Mouse (Mus musculus) liver, adult 2 months (tissue): ENCODE measurements around the gene Rnf141.

Source experiments
- CTCF ChIP-seq: fragments of 200-500 bp; IDR thresholded peaks from 2 replicates; pipeline ENCODE4 v1.5.1; 2011; ENCODE audit warnings: low read depth, low read length, control low read depth
- POLR2A ChIP-seq: fragments of 200-500 bp; IDR thresholded peaks from 2 replicates; pipeline ENCODE4 v1.6.1; 2011; ENCODE audit warnings: low read length, control low read depth; ENCODE audit not compliant: insufficient read depth; ENCODE audit errors: extremely low read depth

DNA sequence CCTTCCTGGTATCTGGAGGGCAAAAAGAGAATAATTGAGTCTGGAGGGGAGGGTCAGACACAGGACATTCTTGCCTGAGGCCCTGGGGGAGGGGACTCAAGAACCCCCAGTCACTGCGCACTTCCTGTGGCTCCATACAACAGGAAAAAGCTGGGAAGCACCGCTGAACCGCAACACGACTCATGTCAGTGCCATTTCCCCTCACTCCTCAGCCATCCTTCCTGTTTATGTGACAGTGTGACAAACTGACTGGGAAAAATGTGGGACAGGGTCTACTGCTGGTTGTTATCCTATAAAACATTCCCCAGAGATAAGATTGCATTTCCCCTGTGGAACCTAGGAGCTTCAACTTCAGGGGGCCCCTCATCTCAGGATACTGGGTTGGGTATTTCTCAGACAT lies 32.7 kb upstream of the Rnf141 start:
- no peak for TF ChIP-seq CTCF
- no peak for TF ChIP-seq POLR2A
